Mouse (Mus musculus) monocyte, adult 2 months (primary cell): Measurements from ENCODE around the gene Bhmt.

ENCODE experiments used
- DNase-seq, 2 experiments: peaks; one replicate each; pipeline ENCODE4 v3.0.0; 2022; ENCODE audit warnings: low spot score in 2 of 2, low read depth in 1 of 2

The Bhmt gene

GRCm38 (mm10) chr13:93637282-93638245 lies at the start of gene Bhmt:
TSS of gene Bhmt (minus strand) at chr13:93637961.
- no peak for DNase-seq

- DNase-seq = no peak
Observed at GRCm38 (mm10) chr13:93687321-93687720, 49.6 kb upstream of the Bhmt start.

DNA sequence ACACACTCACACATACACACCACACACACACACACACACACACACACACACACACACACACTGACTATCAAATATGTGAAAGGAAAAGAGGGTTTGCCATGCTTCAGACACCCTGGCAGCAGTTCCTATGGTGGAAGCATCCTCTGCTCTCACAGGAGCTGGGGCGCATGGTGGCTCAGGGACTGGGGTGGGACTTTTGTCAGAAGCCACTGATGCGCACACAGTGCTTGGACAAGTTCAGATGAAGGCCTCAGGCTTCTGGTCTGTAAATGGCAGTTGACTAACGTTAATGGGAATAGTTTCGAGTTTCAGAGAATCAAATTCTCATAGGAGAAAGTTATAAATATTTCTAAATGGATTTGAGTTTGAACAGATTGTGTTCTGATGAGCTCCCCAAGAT lies 47.5 kb upstream of the Bhmt start:
- no peak for DNase-seq

DNA sequence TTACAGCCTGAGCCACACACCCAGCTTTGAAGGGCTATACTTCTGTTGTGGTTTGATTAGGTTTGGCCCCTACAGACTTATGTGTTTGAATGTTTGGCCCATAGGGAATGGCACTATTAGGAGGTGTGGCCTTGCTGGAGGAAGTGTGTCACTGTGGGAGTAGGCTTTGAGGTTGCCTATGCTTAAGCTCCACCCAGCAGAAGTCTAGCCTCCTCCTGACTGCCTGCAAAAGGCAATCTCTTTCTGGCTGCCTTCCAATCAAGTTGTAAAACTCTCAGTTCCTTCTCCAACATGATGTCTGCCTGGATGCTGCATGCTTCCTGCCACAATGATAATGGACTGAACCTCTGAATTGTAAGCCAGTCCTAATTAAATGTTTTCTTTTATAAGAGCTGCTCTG lies 45.6 kb upstream of the Bhmt start:
- no peak for DNase-seq

DNA sequence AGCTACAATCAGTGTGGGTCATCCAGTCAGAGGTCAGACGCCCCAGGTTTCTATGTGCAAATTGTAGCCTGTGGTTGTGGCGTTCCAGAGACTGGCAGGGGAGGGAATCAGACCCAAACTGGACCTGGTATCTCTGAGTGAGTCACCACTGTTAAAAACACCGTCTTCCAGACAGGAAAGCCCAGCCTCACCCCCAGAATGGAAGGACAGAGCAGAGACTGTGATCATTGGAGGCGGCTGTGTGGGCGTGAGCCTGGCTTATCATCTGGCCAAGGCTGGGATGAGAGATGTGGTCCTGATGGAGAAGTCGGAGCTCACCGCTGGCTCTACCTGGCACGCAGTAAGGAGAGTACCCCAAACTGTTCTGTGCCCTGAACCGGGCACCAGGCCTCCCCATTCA lies 39.1 kb upstream of the Bhmt start:
- DNase-seq = no peak

DNA sequence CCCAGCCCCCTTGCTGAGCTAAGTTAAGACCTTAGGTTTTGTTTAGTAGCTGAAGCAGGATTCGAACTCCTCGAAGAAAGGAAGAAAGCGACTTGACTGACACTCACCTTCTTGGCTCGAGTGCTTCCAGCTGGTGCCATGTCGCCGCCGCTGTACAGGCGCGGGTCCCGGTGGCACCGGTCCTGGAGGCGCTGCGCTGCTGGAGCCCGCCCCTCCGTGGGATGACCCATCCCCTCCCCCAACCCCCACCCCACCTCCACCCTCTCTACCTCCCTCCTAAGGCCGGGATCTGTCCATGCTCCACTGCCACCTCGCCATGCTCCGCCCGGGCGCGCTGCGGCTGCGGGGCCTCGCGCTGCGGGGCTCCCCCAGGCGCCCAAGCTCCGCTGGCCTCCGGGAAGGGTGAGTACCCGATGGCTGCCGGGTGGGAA lies 36.4 kb upstream of the Bhmt start, which contains the start of the genes Bhmt2 and Dmgdh:
TSS of gene Bhmt2 (minus strand) at position 172 of the 431 bp plus-strand sequence.
TSS of gene Dmgdh (plus strand) at position 303 of the 431 bp plus-strand sequence.
- DNase-seq = no peak

DNA sequence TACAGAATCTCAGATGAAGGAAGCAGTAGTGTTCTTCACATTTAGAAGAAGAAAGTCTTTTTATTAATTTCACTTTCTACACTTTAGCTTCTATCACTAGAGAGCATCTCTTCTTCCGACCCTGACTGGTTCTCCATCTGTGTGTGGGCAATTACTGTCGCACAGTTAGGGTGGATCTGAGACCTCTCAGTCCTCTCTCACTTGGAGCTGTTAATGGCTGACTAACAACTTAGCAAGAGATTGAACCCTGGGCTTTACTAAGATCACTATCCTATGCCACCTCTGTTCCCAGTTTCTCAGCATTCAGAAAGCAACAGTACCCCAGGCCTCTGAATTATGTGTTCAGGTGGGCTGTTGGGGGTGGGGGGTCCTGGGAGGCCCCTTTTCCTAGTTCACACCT lies 35.5 kb upstream of the Bhmt start:
- no peak for DNase-seq

GRCm38 (mm10) chr13:93672371-93672770 lies 34.6 kb upstream of the Bhmt start:
- DNase-seq = no peak

GRCm38 (mm10) chr13:93667586-93667985 lies 29.8 kb upstream of the Bhmt start:
- DNase-seq = no peak

DNA sequence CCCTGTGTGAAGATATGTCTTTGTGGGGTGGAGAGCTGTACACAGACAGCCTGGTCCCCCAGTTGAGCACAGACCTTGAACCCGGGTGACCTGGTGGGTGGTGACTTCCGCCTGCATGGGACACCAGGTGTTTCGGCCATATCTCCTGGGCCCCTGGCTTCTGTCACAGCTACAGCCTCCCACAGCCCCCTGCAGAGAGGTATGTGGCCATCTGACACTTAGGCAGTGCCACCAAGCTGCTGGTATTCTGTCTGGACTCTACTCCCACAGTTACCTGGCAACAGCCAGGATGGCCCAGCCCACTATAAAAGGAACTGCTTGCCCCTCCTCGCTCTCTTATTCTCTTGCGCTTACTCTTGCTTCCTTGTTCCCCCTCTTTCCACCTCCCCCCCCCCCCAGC lies 20.2 kb upstream of the Bhmt start:
- DNase-seq = no peak

GRCm38 (mm10) chr13:93653382-93653781 lies 15.6 kb upstream of the Bhmt start:
- no peak for DNase-seq

GRCm38 (mm10) chr13:93648387-93649130 lies 10.8 kb upstream of the Bhmt start:
- no peak for DNase-seq

DNA sequence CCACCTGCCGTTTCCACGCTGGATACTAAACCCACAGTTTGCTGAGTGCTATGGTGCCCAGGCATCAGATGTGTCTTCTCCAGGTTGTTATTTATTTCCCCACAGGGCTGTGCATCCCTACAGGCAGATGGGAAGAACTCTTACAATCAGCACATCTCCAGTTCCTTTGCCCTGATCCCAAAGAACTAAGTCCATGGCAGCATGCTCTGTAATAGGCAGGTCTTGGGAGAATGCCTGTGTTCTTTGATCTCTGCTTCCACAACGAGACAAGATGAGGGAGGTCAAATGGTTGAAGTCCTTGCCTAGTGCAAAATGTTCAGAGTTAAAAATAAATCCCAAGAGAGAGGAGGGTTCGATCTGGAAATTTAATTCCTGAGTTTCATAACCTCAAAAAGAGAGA lies 1.9 kb upstream of the Bhmt start:
- no peak for DNase-seq

- DNase-seq = no peak
Observed at GRCm38 (mm10) chr13:93636561-93636960, 1.2 kb downstream of the Bhmt start.

GRCm38 (mm10) chr13:93632927-93633326 lies 4.8 kb downstream of the Bhmt start:
- no peak for DNase-seq

DNA sequence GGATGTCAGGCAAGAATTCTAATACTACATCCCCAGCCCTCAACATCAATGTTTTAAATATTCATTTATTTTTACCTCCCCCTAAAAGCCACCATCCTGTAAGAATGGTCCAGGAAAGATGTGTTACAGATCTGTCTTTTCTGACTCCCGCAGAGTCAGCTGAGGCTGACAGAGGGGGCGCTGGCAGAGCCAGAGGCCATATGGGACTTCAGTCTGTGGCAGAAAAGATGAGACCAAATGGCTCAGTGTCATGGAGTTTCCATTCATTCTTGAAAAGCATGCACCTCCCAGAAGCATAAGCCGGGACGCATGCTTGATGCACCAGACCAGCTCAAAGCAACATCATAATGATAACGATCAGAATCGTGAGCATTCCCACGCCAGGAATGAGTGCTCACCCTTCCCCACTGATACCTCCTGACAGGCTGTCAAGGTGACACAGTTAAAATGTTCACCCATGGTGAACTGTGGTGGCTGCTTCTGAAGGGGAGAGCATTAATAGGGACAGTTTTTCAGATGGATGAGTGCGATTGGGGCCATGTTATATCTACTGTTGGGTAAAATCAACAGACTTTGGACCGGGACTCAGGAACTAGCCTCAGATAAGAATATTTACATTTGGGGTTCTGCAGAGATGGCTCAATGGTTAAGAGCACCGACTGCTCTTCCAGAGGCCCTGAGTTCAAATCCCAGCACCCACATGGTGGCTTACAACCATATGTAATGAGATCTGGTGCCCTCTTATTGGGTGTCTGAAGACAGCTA lies 6.6 kb downstream of the Bhmt start:
- DNase-seq = no peak

DNA sequence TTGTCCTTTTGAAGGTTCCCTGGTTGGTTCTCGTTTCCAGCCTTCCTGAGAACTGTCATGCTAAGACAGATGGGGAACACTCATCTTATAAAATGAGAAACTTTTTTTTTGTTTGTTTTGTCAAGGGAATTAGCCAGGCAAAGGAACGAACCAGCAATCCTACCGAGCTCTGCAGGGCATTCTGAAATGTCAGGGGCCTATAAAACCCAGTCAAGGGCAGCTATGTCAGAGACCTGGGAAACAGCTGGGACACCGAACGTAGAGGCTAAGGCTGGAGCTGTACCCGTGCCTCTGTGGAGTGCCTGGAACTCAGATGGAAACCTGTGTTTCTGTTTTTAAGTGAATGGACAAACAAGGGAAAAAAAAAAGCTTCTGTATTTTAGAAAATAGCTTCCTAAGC lies 8.9 kb downstream of the Bhmt start:
- no peak for DNase-seq

DNA sequence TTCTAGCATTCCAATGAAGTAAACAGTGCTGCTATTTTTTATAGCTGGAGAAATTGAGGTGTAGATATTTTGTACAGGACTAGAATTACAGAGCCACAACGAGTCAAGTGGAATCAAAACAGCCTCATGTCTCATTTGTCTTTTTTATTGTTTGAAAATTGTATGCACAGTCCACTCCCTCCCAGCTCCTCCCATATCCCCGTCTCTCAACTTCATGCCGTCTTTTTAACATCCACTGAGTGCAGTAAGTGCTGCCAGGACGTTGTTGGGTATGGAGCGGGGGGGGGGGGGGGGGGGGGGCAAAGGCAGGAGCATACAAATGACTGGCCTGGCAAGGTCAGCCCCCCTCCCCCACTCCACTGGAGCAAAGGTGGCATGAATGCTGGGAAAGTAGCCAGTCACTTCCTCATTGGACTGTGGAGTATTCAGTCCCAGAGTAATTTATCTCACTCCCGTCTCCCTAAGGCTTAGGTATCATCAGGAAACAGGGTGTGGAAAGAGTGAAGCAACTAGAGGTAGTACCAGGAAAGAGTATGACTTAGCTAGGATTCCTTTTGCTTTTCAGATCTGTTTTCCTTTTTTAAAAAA lies 23.3 kb downstream of the Bhmt start:
- no peak for DNase-seq

DNA sequence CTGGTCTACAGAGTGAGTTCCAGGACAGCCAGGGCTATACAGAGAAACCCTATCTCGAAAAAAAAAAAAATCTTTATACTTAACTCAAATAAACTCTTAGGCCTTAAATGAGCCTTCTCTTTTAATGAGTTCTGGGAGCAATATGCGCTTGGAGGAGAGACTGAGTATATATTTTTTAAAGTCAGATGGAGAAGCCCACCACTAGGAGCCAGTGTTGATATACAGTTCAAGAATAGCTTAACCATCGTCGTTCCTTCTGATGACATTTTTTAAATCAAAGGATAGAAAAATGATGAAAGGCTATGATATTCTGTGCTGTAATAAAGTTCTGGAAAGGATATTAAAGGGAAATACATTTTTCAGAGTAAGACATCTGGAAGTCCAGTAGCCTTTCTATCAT lies 24.0 kb downstream of the Bhmt start:
- DNase-seq = no peak

- peak in 1 of 2 experiments; percentile 5 for DNase-seq
Observed at GRCm38 (mm10) chr13:93612660-93613607, 24.8 kb downstream of the Bhmt start.
